In genomic region chr1:86482761-86483160, GRCm38 (mm10) we compare ENCODE assay signal across 17 mouse cellular contexts. TPM values are rescaled to one million over a fixed set of nuclear protein-coding genes. Genes with fewer than 3 reads are reported as not detected.
DNase-seq lines count a peak whose midpoint lies in the region; ATAC-seq and TF ChIP-seq lines count a peak whose summit lies in the region.
"Had no signal": no experiment of that assay in that cellular context is flagged by ENCODE, and none has a peak within 500 bp of the region (broad histone marks: within the 10 kb centered on the region; RNA-seq: fewer than 3 reads in every experiment).

No protein-coding gene starts in this region.

- TF ChIP-seq CTCF in lung, postnatal 0 days (IDR thresholded peaks at IDR 0.05): no peak

- no peak for ATAC-seq in hindbrain, embryonic 16.5 days
- no peak for ATAC-seq in lung, postnatal 0 days
- peak; percentile 9; the same call in 1 of the 2 replicates for ATAC-seq in embryonic facial prominence, embryonic 14.5 days (ENCODE audit: low read depth)
- no peak for ATAC-seq in neural tube, embryonic 14.5 days (ENCODE audit: low read depth)

- no peak overlapping the region for H3K9ac ChIP-seq in hindbrain, embryonic 16.5 days (ENCODE audit: low read depth, low read length)
- no peak overlapping the region for H3K9ac ChIP-seq in lung, postnatal 0 days (replicated peaks; ENCODE audit: low read depth)
- no peak overlapping the region for H3K9ac ChIP-seq in embryonic facial prominence, embryonic 14.5 days (ENCODE audit: low read depth, low read length)
- no peak overlapping the region for H3K9ac ChIP-seq in neural tube, embryonic 14.5 days (replicated peaks; ENCODE audit: low read depth, low read length)

- no peaks in the 10 kb centered on the region for H3K9me3 ChIP-seq in hindbrain, embryonic 10.5 days
- H3K9me3 ChIP-seq in hindbrain, embryonic 16.5 days (ENCODE audit: control insufficient read depth, low read length): no peaks in the 10 kb centered on the region
- H3K9me3 ChIP-seq in lung, postnatal 0 days (ENCODE audit: low read length): no peaks in the 10 kb centered on the region
- H3K9me3 ChIP-seq in embryonic facial prominence, embryonic 14.5 days (ENCODE audit: control insufficient read depth, low read length): no peaks in the 10 kb centered on the region
- no peaks in the 10 kb centered on the region for H3K9me3 ChIP-seq in neural tube, embryonic 14.5 days (ENCODE audit: control insufficient read depth, low read length)

- no peak for DNase-seq in hindbrain, embryonic 10.5 days (ENCODE audit: low spot score)
- peak; percentile 62 for DNase-seq in lung, postnatal 0 days (ENCODE audit: low spot score)
- DNase-seq in lung, postnatal 25 days (ENCODE audit: low spot score): no peak
- DNase-seq in embryonic facial prominence, embryonic 14.5 days (ENCODE audit: low spot score): peak; percentile 85
- DNase-seq in layer of hippocampus, adult 18-20 months (ENCODE audit: low spot score in 2 of 2): no peak
- no peak for DNase-seq in cerebellum, postnatal 14 days
- DNase-seq: B cell, adult 2 months; cerebellum, adult 2 months; heart, adult 2 months; heart, postnatal 4 days; kidney, postnatal 25 days; thymus, postnatal 25 days had no signal

- no peaks in the 10 kb centered on the region for H3K36me3 ChIP-seq in hindbrain, embryonic 10.5 days
- H3K36me3 ChIP-seq in hindbrain, embryonic 16.5 days (ENCODE audit: control insufficient read depth, insufficient read depth, low read length): no peaks in the 10 kb centered on the region
- H3K36me3 ChIP-seq in lung, postnatal 0 days (ENCODE audit: insufficient read depth, low read length): no peaks in the 10 kb centered on the region
- H3K36me3 ChIP-seq in embryonic facial prominence, embryonic 14.5 days (ENCODE audit: control insufficient read depth, insufficient read depth, low read length): no peaks in the 10 kb centered on the region
- no peaks in the 10 kb centered on the region for H3K36me3 ChIP-seq in neural tube, embryonic 14.5 days (ENCODE audit: control insufficient read depth, insufficient read depth, low read length)

- no peak overlapping the region for H3K4me3 ChIP-seq in hindbrain, embryonic 10.5 days
- H3K4me3 ChIP-seq in hindbrain, embryonic 16.5 days (ENCODE audit: low read length): no peak overlapping the region
- no peak overlapping the region for H3K4me3 ChIP-seq in lung, postnatal 0 days (ENCODE audit: low read depth, low read length)
- no peak overlapping the region for H3K4me3 ChIP-seq in embryonic facial prominence, embryonic 14.5 days (ENCODE audit: low read depth, low read length)
- H3K4me3 ChIP-seq in neural tube, embryonic 14.5 days (ENCODE audit: low read depth, low read length): no peak overlapping the region
- H3K4me3 ChIP-seq: heart, adult 2 months had no signal

- no peak overlapping the region for H3K4me2 ChIP-seq in hindbrain, embryonic 16.5 days (ENCODE audit: low read length)
- no peak overlapping the region for H3K4me2 ChIP-seq in lung, postnatal 0 days (replicated peaks; ENCODE audit: low read depth, low read length)
- H3K4me2 ChIP-seq in embryonic facial prominence, embryonic 14.5 days (ENCODE audit: low read depth, low read length): no peak overlapping the region
- H3K4me2 ChIP-seq in neural tube, embryonic 14.5 days (ENCODE audit: low read depth, low read length): no peak overlapping the region

- peaks cover 16% of the 10 kb centered on the region for H3K4me1 ChIP-seq in hindbrain, embryonic 10.5 days (replicated peaks)
- H3K4me1 ChIP-seq in hindbrain, embryonic 16.5 days (ENCODE audit: control insufficient read depth, insufficient read depth, low read depth, low read length): no peaks in the 10 kb centered on the region
- H3K4me1 ChIP-seq in lung, postnatal 0 days (ENCODE audit: insufficient read depth, low read depth, low read length): no peaks in the 10 kb centered on the region
- H3K4me1 ChIP-seq in embryonic facial prominence, embryonic 14.5 days (ENCODE audit: control insufficient read depth, insufficient read depth, low read length): no peaks in the 10 kb centered on the region
- no peaks in the 10 kb centered on the region for H3K4me1 ChIP-seq in neural tube, embryonic 14.5 days (ENCODE audit: control insufficient read depth, insufficient read depth, low read length)

- H3K27ac ChIP-seq in hindbrain, embryonic 10.5 days: peak overlapping the region; percentile 35; the same call in 1 of the 2 replicates
- no peak overlapping the region for H3K27ac ChIP-seq in hindbrain, embryonic 16.5 days (ENCODE audit: low read depth, low read length)
- H3K27ac ChIP-seq in lung, postnatal 0 days (ENCODE audit: low read length): 0 out of 2 replicates have a peak overlapping the region, but pooled peaks have one; percentile 20
- H3K27ac ChIP-seq in embryonic facial prominence, embryonic 14.5 days (replicated peaks; ENCODE audit: low read depth, low read length): peak overlapping the region; percentile 54; the same call in 1 of the 2 replicates
- H3K27ac ChIP-seq in neural tube, embryonic 14.5 days (ENCODE audit: low read depth, low read length): peak overlapping the region; percentile 64; the same call in 1 of the 2 replicates
- H3K27ac ChIP-seq: heart, adult 2 months had no signal

- 47% methylated on average over 1 of the region's 1 CpGs for WGBS in hindbrain, embryonic 10.5 days
- 24% methylated on average over 1 of the region's 1 CpGs for WGBS in hindbrain, embryonic 16.5 days
- 20% methylated on average over 1 of the region's 1 CpGs for WGBS in lung, postnatal 0 days
- WGBS in embryonic facial prominence, embryonic 14.5 days: 15% methylated on average over 1 of the region's 1 CpGs
- WGBS in neural tube, embryonic 14.5 days: 0% methylated on average over 1 of the region's 1 CpGs

- TF ChIP-seq EP300 in lung, postnatal 0 days (IDR thresholded peaks at IDR 0.05): no peak

- no peaks in the 10 kb centered on the region for H3K27me3 ChIP-seq in hindbrain, embryonic 10.5 days (ENCODE audit: insufficient read depth, poor library complexity, severe bottlenecking)
- H3K27me3 ChIP-seq in hindbrain, embryonic 16.5 days (replicated peaks; ENCODE audit: control insufficient read depth, insufficient read depth, low read length): no peaks in the 10 kb centered on the region
- H3K27me3 ChIP-seq in lung, postnatal 0 days (replicated peaks; ENCODE audit: insufficient read depth, low read length): no peaks in the 10 kb centered on the region
- H3K27me3 ChIP-seq in embryonic facial prominence, embryonic 14.5 days (replicated peaks; ENCODE audit: control insufficient read depth, insufficient read depth, low read length): no peaks in the 10 kb centered on the region
- H3K27me3 ChIP-seq in neural tube, embryonic 14.5 days (ENCODE audit: control insufficient read depth, insufficient read depth, low read length): no peaks in the 10 kb centered on the region

RNA-seq across cellular contexts. Expression of gene Ptma, which starts 43.8 kb away (rescaled TPM):
- 2,611 and 3,050 TPM in 2 replicates for polyA plus RNA-seq in hindbrain, embryonic 10.5 days (2016; fragmentation: Nextera tagmentation; extraction: Ambion mirVana)
- polyA plus RNA-seq in hindbrain, embryonic 16.5 days (2015; fragmentation: Nextera tagmentation; extraction: Ambion mirVana): 1,165 and 1,204 TPM in 2 replicates
- polyA plus RNA-seq in lung, postnatal 0 days (2015; fragmentation: Nextera tagmentation; extraction: Ambion mirVana): 1,264 and 1,361 TPM in 2 replicates
- 1,814 and 2,055 TPM in 2 replicates for polyA plus RNA-seq in embryonic facial prominence, embryonic 14.5 days (2014; fragmentation: Nextera tagmentation; extraction: Ambion mirVana)
- 1,651 and 1,970 TPM in 2 replicates for polyA plus RNA-seq in neural tube, embryonic 14.5 days (2014; fragmentation: Nextera tagmentation; extraction: Ambion mirVana)
- total RNA-seq in layer of hippocampus, adult 18-20 months (2021): 100 to 1,000 TPM; 470 to 490 TPM

RNA-seq across cellular contexts. Expression of gene Tex44, which starts 56.6 kb away (rescaled TPM):
- not detected in 2 replicates for polyA plus RNA-seq in hindbrain, embryonic 10.5 days (2016; fragmentation: Nextera tagmentation; extraction: Ambion mirVana)
- polyA plus RNA-seq in hindbrain, embryonic 16.5 days (2015; fragmentation: Nextera tagmentation; extraction: Ambion mirVana): not detected in 2 replicates
- not detected in 2 replicates for polyA plus RNA-seq in lung, postnatal 0 days (2015; fragmentation: Nextera tagmentation; extraction: Ambion mirVana)
- not detected in 2 replicates for polyA plus RNA-seq in embryonic facial prominence, embryonic 14.5 days (2014; fragmentation: Nextera tagmentation; extraction: Ambion mirVana)
- polyA plus RNA-seq in neural tube, embryonic 14.5 days (2014; fragmentation: Nextera tagmentation; extraction: Ambion mirVana): not detected in 2 replicates
- total RNA-seq in layer of hippocampus, adult 18-20 months (2021): not detected
- total RNA-seq: heart, adult 2 months; heart, postnatal 4 days; MEL had no signal
- polyA plus RNA-seq: cerebellum, adult 2 months; liver, embryonic 16.5 days; spleen, adult 2 months had no signal

RNA-seq across cellular contexts. Expression of gene Nmur1, which starts 56.7 kb away (rescaled TPM):
- 0.12 TPM in 1 of 2 replicates, not detected in the other for polyA plus RNA-seq in hindbrain, embryonic 10.5 days (2016; fragmentation: Nextera tagmentation; extraction: Ambion mirVana)
- 0.13 TPM in 1 of 2 replicates, not detected in the other for polyA plus RNA-seq in hindbrain, embryonic 16.5 days (2015; fragmentation: Nextera tagmentation; extraction: Ambion mirVana)
- polyA plus RNA-seq in lung, postnatal 0 days (2015; fragmentation: Nextera tagmentation; extraction: Ambion mirVana): 1.3 and 2.1 TPM in 2 replicates
- polyA plus RNA-seq in embryonic facial prominence, embryonic 14.5 days (2014; fragmentation: Nextera tagmentation; extraction: Ambion mirVana): not detected in 2 replicates
- not detected in 2 replicates for polyA plus RNA-seq in neural tube, embryonic 14.5 days (2014; fragmentation: Nextera tagmentation; extraction: Ambion mirVana)
- total RNA-seq in layer of hippocampus, adult 18-20 months (2021): not detected
- total RNA-seq: heart, adult 2 months; heart, postnatal 4 days; MEL had no signal
- polyA plus RNA-seq: heart, adult 2 months; liver, embryonic 16.5 days had no signal

Comparison
In these comparisons a context has a peak if more than half of its experiments do, and no peak if none do; other contexts are left out.
1. DNase-seq: peak in lung, postnatal 0 days (single experiment) and embryonic facial prominence, embryonic 14.5 days (single experiment); none in hindbrain, embryonic 10.5 days (single experiment), lung, postnatal 25 days (single experiment), layer of hippocampus, adult 18-20 months (0 of 2) and cerebellum, postnatal 14 days (0 of 2).